Mouse (Mus musculus): ENCODE measurements around the gene Tnfsf14. TPM values are rescaled to one million over a fixed set of nuclear protein-coding genes. Genes with fewer than 3 reads are reported as not detected.

The Tnfsf14 gene
- polyA plus RNA-seq, 1 experiment from 2014 or later: 0.08 TPM

DNA sequence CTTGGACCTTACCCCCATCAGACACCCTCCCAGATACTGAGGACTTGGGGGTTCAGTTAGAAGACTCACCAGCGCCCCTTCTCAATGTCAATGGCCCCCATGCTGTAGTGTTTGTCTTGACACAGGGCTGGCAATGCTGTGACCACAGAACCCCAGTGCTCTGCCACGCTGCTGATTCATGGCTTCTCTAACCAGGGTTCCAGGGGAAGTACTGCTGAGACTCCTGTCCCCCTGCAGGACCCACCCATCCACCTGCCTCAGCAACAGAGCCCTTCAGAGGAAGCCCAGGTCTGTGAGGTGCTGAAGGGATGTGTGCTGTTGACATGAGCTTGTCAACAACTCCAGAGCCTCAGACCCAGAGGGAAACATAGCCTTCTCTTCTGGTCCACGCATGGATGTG is 794 bp upstream of the Tnfsf14 start:
- Histone ChIP-seq H3K4me2 (ENCODE audit: low read depth, low read length) (no peak overlapping the region), H3K36me3 (ENCODE audit: control insufficient read depth, insufficient read depth, low read length) (no peaks in the 10 kb centered on the region), H3K27ac (replicated peaks; ENCODE audit: low read depth, low read length) (no peak overlapping the region), H3K27me3 (replicated peaks; ENCODE audit: control insufficient read depth, insufficient read depth, low read length) (no peaks in the 10 kb centered on the region), H3K4me3 (ENCODE audit: low read depth, low read length) (no peak overlapping the region), H3K4me1 (ENCODE audit: control insufficient read depth, insufficient read depth, low read length) (no peaks in the 10 kb centered on the region), H3K9me3 (ENCODE audit: control insufficient read depth, low read length) (no peaks in the 10 kb centered on the region), H3K9ac (ENCODE audit: low read depth, low read length) (no peak overlapping the region)
- ATAC-seq (ENCODE audit: low read depth) (no peak), DNase-seq (ENCODE audit: low spot score) (no peak)
- WGBS: 75% methylated on average over 3 of the region's 3 CpGs

DNA sequence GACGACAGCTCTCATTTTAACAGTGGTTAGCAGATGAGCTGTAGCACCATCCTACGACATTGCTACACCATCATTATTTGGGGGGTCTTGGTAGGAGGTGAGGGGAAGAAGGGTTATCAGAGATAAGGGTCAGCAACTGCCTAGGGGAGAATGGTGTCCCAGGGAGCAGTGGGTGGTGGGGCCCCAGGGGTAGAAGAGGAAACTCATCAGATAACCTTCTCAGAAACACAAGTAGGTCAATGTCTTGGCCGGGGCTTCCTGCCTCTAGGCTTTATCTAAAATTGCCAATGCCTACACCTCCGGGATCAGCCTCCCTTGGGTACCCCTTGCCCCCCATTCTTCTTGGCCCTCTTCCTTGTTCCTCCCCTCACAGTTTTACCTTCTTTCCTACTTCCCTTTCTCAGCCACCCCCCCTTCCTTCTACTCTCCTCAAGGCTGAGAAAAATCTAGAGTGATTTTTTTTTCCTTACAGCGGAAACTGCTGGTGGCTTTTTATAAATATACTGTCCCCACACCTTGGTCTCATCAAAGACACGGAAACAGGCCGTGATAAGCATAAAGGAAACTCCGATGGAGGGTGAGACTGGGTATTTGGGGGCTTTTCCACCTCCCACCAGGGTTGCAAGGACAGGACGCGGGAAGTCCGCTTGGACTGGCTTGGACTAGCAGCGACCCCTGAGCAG is 5.3 kb downstream of the Tnfsf14 start:
- Histone ChIP-seq H3K36me3 (ENCODE audit: control insufficient read depth, insufficient read depth, low read length) (no peaks in the 10 kb centered on the region), H3K4me1 (ENCODE audit: control insufficient read depth, insufficient read depth, low read length) (no peaks in the 10 kb centered on the region), H3K9me3 (ENCODE audit: control insufficient read depth, low read length) (no peaks in the 10 kb centered on the region), H3K4me3 (ENCODE audit: low read depth, low read length) (no peak overlapping the region), H3K4me2 (ENCODE audit: low read depth, low read length) (no peak overlapping the region), H3K27me3 (replicated peaks; ENCODE audit: control insufficient read depth, insufficient read depth, low read length) (no peaks in the 10 kb centered on the region), H3K27ac (replicated peaks; ENCODE audit: low read depth, low read length) (no peak overlapping the region), H3K9ac (ENCODE audit: low read depth, low read length) (no peak overlapping the region)
- DNase-seq (ENCODE audit: low spot score) (no peak), ATAC-seq (ENCODE audit: low read depth) (no peak)
- WGBS: 82% methylated on average over 12 of the region's 12 CpGs

DNA sequence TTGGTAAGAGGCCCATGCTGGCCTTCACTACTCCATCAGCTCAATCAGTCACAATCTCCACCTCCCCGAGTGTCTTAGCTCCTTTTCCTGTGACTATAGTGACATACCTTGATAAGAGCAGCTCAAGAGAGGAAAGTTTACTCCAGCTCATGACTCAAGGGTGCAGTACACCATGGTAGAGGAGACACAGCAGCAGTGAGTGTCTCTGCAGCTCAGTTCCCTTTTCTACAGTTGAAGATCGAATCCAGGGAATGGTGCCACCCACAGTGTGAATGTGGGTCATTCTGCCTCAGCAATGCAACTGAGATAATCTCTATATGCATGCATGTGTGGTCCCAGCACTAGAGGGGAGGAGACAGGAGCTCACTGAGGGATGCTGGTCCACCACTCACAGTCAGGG is 8.3 kb downstream of the Tnfsf14 start:
- Histone ChIP-seq H3K36me3 (ENCODE audit: control insufficient read depth, insufficient read depth, low read length) (no peaks in the 10 kb centered on the region), H3K27ac (replicated peaks; ENCODE audit: low read depth, low read length) (no peak overlapping the region), H3K4me3 (ENCODE audit: low read depth, low read length) (no peak overlapping the region), H3K4me1 (ENCODE audit: control insufficient read depth, insufficient read depth, low read length) (no peaks in the 10 kb centered on the region), H3K9me3 (ENCODE audit: control insufficient read depth, low read length) (no peaks in the 10 kb centered on the region), H3K9ac (ENCODE audit: low read depth, low read length) (no peak overlapping the region), H3K4me2 (ENCODE audit: low read depth, low read length) (no peak overlapping the region), H3K27me3 (replicated peaks; ENCODE audit: control insufficient read depth, insufficient read depth, low read length) (no peaks in the 10 kb centered on the region)
- 75% methylated on average over 2 of the region's 2 CpGs for WGBS
- DNase-seq (ENCODE audit: low spot score) (no peak), ATAC-seq (ENCODE audit: low read depth) (no peak)

DNA sequence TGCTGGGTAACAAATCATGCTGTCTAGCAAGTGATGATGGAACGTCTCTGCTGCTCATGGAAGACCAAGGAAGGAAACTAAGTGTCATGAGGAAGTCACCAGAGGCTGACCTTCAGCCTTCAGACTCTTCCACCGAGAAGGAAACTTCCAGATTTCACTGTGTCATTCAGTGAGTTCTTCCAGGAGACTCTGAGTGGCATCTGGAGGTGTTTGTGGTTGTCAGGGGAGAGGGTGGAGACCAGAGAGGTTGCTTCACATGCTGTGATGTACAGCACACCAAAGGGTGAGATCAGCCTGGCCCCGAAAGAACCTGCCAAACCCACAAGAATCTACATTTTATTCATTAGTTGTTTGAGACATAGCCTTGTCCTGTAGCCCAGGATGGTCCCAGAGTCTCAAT is 11.1 kb downstream of the Tnfsf14 start:
- no peak for DNase-seq (ENCODE audit: low spot score)
- Histone ChIP-seq H3K4me2 (ENCODE audit: low read depth, low read length) (no peak overlapping the region), H3K9me3 (ENCODE audit: control insufficient read depth, low read length) (no peaks in the 10 kb centered on the region), H3K4me1 (ENCODE audit: control insufficient read depth, insufficient read depth, low read length) (no peaks in the 10 kb centered on the region), H3K27me3 (replicated peaks; ENCODE audit: control insufficient read depth, insufficient read depth, low read length) (no peaks in the 10 kb centered on the region), H3K36me3 (ENCODE audit: control insufficient read depth, insufficient read depth, low read length) (no peaks in the 10 kb centered on the region), H3K27ac (replicated peaks; ENCODE audit: low read depth, low read length) (no peak overlapping the region), H3K4me3 (ENCODE audit: low read depth, low read length) (no peak overlapping the region), H3K9ac (ENCODE audit: low read depth, low read length) (no peak overlapping the region)
- no peak for ATAC-seq (ENCODE audit: low read depth)
- 64% methylated on average over 3 of the region's 3 CpGs for WGBS

DNA sequence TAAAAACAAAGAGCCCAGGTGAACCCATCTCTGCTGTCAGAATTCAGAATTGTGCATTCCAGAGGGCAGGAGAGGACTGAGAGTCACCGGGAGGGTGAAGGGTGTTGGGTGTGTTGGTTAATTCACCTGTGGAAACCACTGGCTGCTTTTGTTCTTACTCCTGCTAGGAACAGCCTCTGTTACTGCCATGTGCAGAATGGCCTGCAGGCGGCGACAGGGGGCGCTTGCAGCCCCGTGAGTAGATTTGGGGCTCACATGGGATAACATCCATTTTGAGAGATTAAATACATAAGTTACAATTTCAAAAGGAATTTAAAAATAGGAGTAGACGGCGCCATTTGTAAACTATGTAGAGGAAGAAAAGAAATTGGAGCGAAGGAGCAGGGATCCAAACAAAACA is 13.6 kb downstream of the Tnfsf14 start:
- no peaks in the 10 kb centered on the region for H3K27me3 ChIP-seq (replicated peaks; ENCODE audit: control insufficient read depth, insufficient read depth, low read length)
- no peak overlapping the region for H3K4me3 ChIP-seq (ENCODE audit: low read depth, low read length)
- WGBS: 27% methylated on average over 8 of the region's 8 CpGs
- H3K4me2 ChIP-seq (ENCODE audit: low read depth, low read length): no peak overlapping the region
- no peak for ATAC-seq (ENCODE audit: low read depth)
- H3K9ac ChIP-seq (ENCODE audit: low read depth, low read length): no peak overlapping the region
- H3K36me3 ChIP-seq (ENCODE audit: control insufficient read depth, insufficient read depth, low read length): no peaks in the 10 kb centered on the region
- H3K9me3 ChIP-seq (ENCODE audit: control insufficient read depth, low read length): no peaks in the 10 kb centered on the region
- H3K27ac ChIP-seq (replicated peaks; ENCODE audit: low read depth, low read length): no peak overlapping the region
- no peak for DNase-seq (ENCODE audit: low spot score)
- no peaks in the 10 kb centered on the region for H3K4me1 ChIP-seq (ENCODE audit: control insufficient read depth, insufficient read depth, low read length)

DNA sequence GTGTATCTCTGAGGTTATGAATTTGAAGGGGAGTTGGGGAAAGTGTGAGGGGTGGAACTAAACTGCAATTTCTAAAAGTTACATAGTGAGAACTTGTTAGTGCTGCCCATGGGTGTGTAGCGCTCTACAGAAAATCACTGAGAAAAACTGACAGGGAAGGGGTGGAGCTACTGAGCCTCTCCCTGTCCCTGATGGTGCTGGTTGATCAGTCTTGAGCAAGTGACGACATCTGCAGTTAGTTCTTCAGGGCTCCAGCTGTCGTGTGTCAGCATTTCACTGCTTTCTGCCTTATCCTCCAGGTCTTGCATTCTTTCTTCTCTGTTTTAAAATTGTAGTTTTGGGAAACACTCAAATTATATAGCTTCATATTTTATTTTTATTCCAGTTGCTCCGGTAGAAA is 20.6 kb downstream of the Tnfsf14 start:
- no peak overlapping the region for H3K9ac ChIP-seq (ENCODE audit: low read depth, low read length)
- no peak overlapping the region for H3K4me3 ChIP-seq (ENCODE audit: low read depth, low read length)
- H3K9me3 ChIP-seq (ENCODE audit: control insufficient read depth, low read length): no peaks in the 10 kb centered on the region
- no peak for ATAC-seq (ENCODE audit: low read depth)
- 60% methylated on average over 4 of the region's 4 CpGs for WGBS
- no peaks in the 10 kb centered on the region for H3K4me1 ChIP-seq (ENCODE audit: control insufficient read depth, insufficient read depth, low read length)
- no peak overlapping the region for H3K4me2 ChIP-seq (ENCODE audit: low read depth, low read length)
- H3K27me3 ChIP-seq (replicated peaks; ENCODE audit: control insufficient read depth, insufficient read depth, low read length): no peaks in the 10 kb centered on the region
- no peak for DNase-seq (ENCODE audit: low spot score)
- H3K27ac ChIP-seq (replicated peaks; ENCODE audit: low read depth, low read length): no peak overlapping the region
- no peaks in the 10 kb centered on the region for H3K36me3 ChIP-seq (ENCODE audit: control insufficient read depth, insufficient read depth, low read length)

DNA sequence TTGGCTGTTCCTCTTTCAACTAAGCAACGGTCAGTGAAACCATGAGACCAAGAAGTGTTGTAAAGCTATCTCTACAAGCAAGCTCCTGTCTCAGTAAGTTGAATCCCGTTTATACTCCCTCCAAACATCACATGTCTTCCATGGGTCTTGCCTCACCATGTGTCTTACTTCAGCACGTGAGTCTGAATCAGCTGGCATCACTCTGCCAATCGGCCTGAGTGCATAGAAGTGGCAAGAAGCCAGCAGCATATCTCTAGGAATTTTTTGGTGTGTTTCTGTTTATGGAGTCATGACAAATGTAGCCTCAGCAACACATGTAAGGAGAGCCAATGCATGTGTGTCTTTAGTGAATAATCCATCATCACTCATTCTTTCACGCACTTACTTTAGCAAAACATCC is 21.6 kb downstream of the Tnfsf14 start:
- 66% methylated on average over 5 of the region's 5 CpGs for WGBS
- DNase-seq (ENCODE audit: low spot score) (no peak), ATAC-seq (ENCODE audit: low read depth) (no peak)

DNA sequence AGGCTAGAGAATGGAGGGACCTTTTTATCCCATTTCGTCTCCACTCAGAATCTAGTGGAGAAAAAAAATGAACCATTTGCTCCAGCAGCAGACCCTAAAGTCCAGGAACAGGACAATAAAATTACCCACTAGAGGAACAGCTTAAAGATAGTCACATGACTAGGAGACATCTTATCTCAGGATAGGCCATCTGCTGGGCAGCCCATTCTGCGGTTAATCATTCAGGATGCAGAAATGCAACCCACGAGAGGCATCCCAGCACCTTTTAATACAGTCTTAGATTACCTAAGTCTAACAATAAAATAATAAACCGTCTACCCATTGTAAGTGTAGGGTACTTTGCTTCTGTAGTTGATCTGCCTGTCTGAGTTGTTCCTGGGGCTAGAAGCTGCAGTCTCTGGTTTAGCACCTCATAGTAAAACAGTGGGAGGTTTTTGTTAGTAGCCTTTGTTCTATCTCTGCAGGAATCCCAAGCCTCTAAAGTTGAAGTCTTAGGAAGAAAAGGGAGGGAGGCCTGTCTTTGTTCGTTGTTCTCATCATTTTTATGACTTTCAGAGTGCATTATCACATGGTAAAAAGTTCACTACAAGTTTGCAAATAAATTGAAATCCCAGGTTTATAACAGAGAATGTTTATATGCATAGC is 23.2 kb downstream of the Tnfsf14 start:
- no peak overlapping the region for H3K4me3 ChIP-seq (ENCODE audit: low read depth, low read length)
- no peak overlapping the region for H3K4me2 ChIP-seq (ENCODE audit: low read depth, low read length)
- no peak overlapping the region for H3K9ac ChIP-seq (ENCODE audit: low read depth, low read length)
- no peaks in the 10 kb centered on the region for H3K27me3 ChIP-seq (replicated peaks; ENCODE audit: control insufficient read depth, insufficient read depth, low read length)
- no peaks in the 10 kb centered on the region for H3K9me3 ChIP-seq (ENCODE audit: control insufficient read depth, low read length)
- no peak overlapping the region for H3K27ac ChIP-seq (replicated peaks; ENCODE audit: low read depth, low read length)
- WGBS: 59% methylated on average over 5 of the region's 5 CpGs
- H3K36me3 ChIP-seq (ENCODE audit: control insufficient read depth, insufficient read depth, low read length): no peaks in the 10 kb centered on the region
- ATAC-seq (ENCODE audit: low read depth) (no peak), DNase-seq (ENCODE audit: low spot score) (no peak)
- no peaks in the 10 kb centered on the region for H3K4me1 ChIP-seq (ENCODE audit: control insufficient read depth, insufficient read depth, low read length)

More for the DNA sequence above, 21.6 kb downstream of the Tnfsf14 start:
- Histone ChIP-seq H3K4me2 (ENCODE audit: low read depth, low read length) (no peak overlapping the region), H3K9ac (ENCODE audit: low read depth, low read length) (no peak overlapping the region), H3K36me3 (ENCODE audit: control insufficient read depth, insufficient read depth, low read length) (no peaks in the 10 kb centered on the region), H3K4me1 (ENCODE audit: control insufficient read depth, insufficient read depth, low read length) (no peaks in the 10 kb centered on the region), H3K27me3 (replicated peaks; ENCODE audit: control insufficient read depth, insufficient read depth, low read length) (no peaks in the 10 kb centered on the region), H3K4me3 (ENCODE audit: low read depth, low read length) (no peak overlapping the region), H3K9me3 (ENCODE audit: control insufficient read depth, low read length) (no peaks in the 10 kb centered on the region), H3K27ac (replicated peaks; ENCODE audit: low read depth, low read length) (no peak overlapping the region)
